Mouse (Mus musculus): Measurements from ENCODE around the gene Rgs7.

GRCm38 (mm10) chr1:175352921-175353320 is 139.4 kb downstream of the Rgs7 start:
- TF ChIP-seq CTCF (IDR thresholded peaks at IDR 0.05; ENCODE audit: extremely low read depth, insufficient read depth, insufficient read length, insufficient replicate concordance) (no peak), POLR2A (IDR thresholded peaks at IDR 0.05; ENCODE audit: low read depth, low read length) (no peak)

Measured in spleen, adult 2 months (tissue).